Mouse (Mus musculus) midbrain, embryonic 15.5 days (tissue): ENCODE data around the gene Pard6a. TPM values are rescaled to one million over a fixed set of nuclear protein-coding genes. Genes with fewer than 3 reads are reported as not detected.

Experiments used
- ATAC-seq: fragments of 200-750 bp; cut with Nextera tagmentation; replicated peaks from 2 replicates; pipeline ENCODE4 v1.8.0; 2017; ENCODE audit warnings: moderate TSS enrichment
- H3K27ac ChIP-seq: fragments of 300-500 bp; sonication (generic); 2 replicates; pipeline ENCODE4 v1.5.1; 2015; ENCODE audit warnings: mild to moderate bottlenecking, inconsistent platforms
- H3K27me3 ChIP-seq: fragments of 300-500 bp; sonication (generic); replicated peaks from 2 replicates; pipeline ENCODE4 v1.6.1; 2015; ENCODE audit warnings: inconsistent platforms
- H3K36me3 ChIP-seq: fragments of 300-500 bp; sonication (generic); replicated peaks from 2 replicates; pipeline ENCODE4 v1.6.1; 2015; ENCODE audit warnings: inconsistent platforms
- H3K4me1 ChIP-seq: fragments of 300-500 bp; sonication (generic); 2 replicates; pipeline ENCODE4 v1.6.1; 2015; ENCODE audit warnings: inconsistent platforms
- H3K4me2 ChIP-seq: fragments of 300-500 bp; sonication (generic); 2 replicates; pipeline ENCODE4 v1.6.1; 2015; ENCODE audit warnings: inconsistent platforms, mild to moderate bottlenecking, moderate library complexity
- H3K4me3 ChIP-seq: fragments of 300-500 bp; sonication (generic); 2 replicates; pipeline ENCODE4 v1.5.1; 2015; ENCODE audit warnings: mild to moderate bottlenecking, inconsistent platforms
- H3K9ac ChIP-seq: fragments of 300-500 bp; sonication (generic); 2 replicates; pipeline ENCODE4 v1.6.1; 2015; ENCODE audit warnings: mild to moderate bottlenecking, inconsistent platforms
- H3K9me3 ChIP-seq: fragments of 300-500 bp; sonication (generic); 2 replicates; pipeline ENCODE4 v1.6.1; 2016; ENCODE audit warnings: inconsistent platforms
- WGBS: fragments of 180-500 bp; shearing (Covaris S2); methylation state at CpG from one replicate; pipeline ENCODE4 v1.1.7; 2015; ENCODE audit warnings: mixed read lengths; 5-methylcytosine and 5-hydroxymethylcytosine counted together
- polyA plus RNA-seq: library from polyadenylated mRNA; unstranded; fragments of >200 nt; fragmentation: Nextera tagmentation; extraction: Ambion mirVana; gene quantifications from 2 replicates; pipeline ENCODE4 v1.2.1, GENCODE M21; 2015

Pard6a gene
- polyA plus RNA-seq, 1 experiment from 2014 or later: 51.8 TPM

DNA sequence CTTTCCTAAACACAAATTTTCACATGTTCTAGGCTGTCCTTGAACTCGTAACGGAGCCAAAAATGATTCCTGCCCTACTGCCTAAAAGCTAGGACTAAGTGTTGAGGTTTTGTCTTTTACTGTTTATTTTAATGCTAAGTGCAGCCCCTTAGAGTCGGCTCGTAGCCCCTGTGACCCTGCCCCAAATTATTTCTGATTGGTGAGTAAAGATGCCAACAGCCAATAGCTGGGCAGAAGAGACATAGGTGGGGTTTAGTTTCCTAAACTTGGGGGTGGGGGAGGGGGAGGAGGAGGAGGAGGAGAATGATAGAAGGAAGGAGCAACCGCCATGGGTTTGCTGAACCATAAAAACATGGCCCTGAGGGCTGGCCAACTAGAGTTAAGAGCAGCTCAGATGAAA, 24.8 kb downstream of the Pard6a start:
- Histone ChIP-seq H3K4me1 (no peaks in the 10 kb centered on the region), H3K27ac (no peak overlapping the region), H3K27me3 (no peaks in the 10 kb centered on the region), H3K36me3 (peaks cover 34% of the 10 kb centered on the region), H3K9ac (no peak overlapping the region), H3K4me3 (no peak overlapping the region), H3K9me3 (no peaks in the 10 kb centered on the region), H3K4me2 (no peak overlapping the region)
- no peak for ATAC-seq
- WGBS: 82% methylated on average over 5 of the region's 5 CpGs

DNA sequence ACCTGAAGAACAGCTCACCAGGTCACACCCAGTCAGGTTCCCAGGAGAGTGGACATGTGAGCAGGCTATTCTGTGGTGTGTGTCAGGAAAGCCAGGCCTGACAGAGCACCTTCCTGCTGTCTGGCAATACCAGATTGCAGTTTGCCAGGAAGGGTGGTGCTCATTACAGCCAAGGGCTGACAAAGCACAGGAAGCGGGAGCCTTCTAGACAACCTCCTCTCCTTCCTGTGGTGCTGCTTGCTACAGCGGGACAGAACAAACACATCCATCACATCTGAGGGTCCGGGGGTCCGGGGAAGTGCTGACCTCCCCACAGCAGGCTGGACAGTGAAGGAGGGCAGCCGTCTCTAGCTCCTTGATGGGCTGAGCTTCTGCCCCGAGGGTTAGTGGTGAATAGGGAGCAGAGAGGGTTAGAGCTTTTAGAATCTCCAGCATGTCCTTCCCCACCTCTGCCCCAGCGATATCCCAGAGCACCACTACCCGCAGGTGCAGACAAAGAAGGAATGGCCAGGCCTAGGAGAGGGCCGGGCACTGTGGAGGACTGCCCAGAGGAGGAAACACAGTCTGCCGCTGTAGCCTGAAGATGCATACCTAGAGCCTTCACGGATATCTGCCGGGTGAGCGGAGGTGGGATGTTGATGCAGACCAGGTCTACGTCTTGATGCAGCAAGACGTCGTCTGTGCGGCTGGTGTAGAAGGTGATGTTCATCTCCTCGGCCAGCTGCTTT, 26.6 kb downstream of the Pard6a start:
- WGBS: 89% methylated on average over 18 of the region's 18 CpGs
- Histone ChIP-seq H3K4me2 (no peak overlapping the region), H3K27me3 (no peaks in the 10 kb centered on the region), H3K27ac (no peak overlapping the region), H3K9ac (no peak overlapping the region), H3K9me3 (no peaks in the 10 kb centered on the region), H3K4me1 (no peaks in the 10 kb centered on the region), H3K36me3 (peaks cover 34% of the 10 kb centered on the region), H3K4me3 (no peak overlapping the region)
- ATAC-seq: no peak

GRCm38 (mm10) chr8:105732186-105732585, 31.2 kb downstream of the Pard6a start:
- Histone ChIP-seq H3K36me3 (peaks cover 8% of the 10 kb centered on the region), H3K27ac (no peak overlapping the region), H3K9me3 (no peaks in the 10 kb centered on the region), H3K4me2 (no peak overlapping the region), H3K4me1 (no peaks in the 10 kb centered on the region), H3K4me3 (no peak overlapping the region), H3K27me3 (no peaks in the 10 kb centered on the region), H3K9ac (no peak overlapping the region)
- 95% methylated on average over 5 of the region's 5 CpGs for WGBS
- no peak for ATAC-seq

DNA sequence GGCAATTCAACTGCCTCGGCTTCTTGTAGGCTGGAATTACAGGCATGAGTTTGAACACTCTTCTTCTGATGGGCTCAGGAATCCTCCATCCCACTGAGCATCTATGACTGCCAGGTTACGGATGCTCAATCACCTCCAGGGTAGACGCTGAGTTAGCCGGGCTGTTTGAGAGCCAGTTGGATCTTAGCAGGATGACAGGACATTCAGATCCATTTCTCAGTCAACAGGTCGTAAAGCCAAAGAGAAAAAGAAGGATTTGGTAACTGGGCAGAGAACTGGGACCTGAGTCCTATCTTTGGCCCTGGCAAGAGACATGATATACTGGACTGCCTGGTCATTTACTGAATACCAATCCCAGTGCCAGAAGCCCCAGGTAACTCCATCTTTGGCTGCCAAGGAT, 38.3 kb downstream of the Pard6a start:
- H3K4me1 ChIP-seq: no peaks in the 10 kb centered on the region
- H3K9ac ChIP-seq: no peak overlapping the region
- H3K9me3 ChIP-seq: no peaks in the 10 kb centered on the region
- no peaks in the 10 kb centered on the region; the same call in 1 of the 2 replicates for H3K36me3 ChIP-seq
- H3K4me2 ChIP-seq: no peak overlapping the region
- WGBS: 93% methylated on average over 5 of the region's 5 CpGs
- H3K27me3 ChIP-seq: no peaks in the 10 kb centered on the region
- no peak for ATAC-seq
- no peak overlapping the region for H3K4me3 ChIP-seq
- no peak overlapping the region for H3K27ac ChIP-seq

GRCm38 (mm10) chr8:105743301-105743700, 42.4 kb downstream of the Pard6a start:
- H3K9me3 ChIP-seq: no peaks in the 10 kb centered on the region
- 91% methylated on average over 4 of the region's 4 CpGs for WGBS
- H3K4me3 ChIP-seq: no peak overlapping the region
- no peaks in the 10 kb centered on the region for H3K27me3 ChIP-seq
- H3K4me2 ChIP-seq: no peak overlapping the region
- H3K27ac ChIP-seq: no peak overlapping the region
- no peak for ATAC-seq
- H3K36me3 ChIP-seq: no peaks in the 10 kb centered on the region; the same call in 1 of the 2 replicates
- no peaks in the 10 kb centered on the region; the same call in 1 of the 2 replicates for H3K4me1 ChIP-seq
- no peak overlapping the region for H3K9ac ChIP-seq

DNA sequence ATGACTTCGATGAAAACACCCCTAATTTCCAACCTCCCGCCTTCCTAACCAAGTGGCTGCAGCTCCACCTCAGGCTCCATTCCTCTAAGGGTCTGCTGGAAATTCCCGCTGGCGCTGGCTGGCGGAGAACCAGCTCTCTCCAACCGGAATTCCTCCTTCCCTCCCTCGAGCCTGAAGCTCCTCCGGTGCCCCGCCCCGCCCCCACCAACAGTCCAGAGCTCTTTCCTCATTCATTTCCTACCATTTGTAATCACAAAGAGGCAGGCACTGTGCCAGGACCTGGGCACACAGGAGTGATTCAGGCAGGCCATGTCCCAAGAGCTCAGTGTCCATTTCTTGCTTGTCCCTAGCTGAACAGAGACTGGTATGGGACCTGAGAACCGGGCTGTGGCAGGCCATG, 49.7 kb downstream of the Pard6a start:
- 0 out of 2 replicates have a peak, but pooled peaks have one; percentile 29 for ATAC-seq
- H3K27ac ChIP-seq: peak overlapping the region; percentile 51; the same call in 1 of the 2 replicates
- H3K4me1 ChIP-seq: peaks cover 42% of the 10 kb centered on the region
- peak overlapping the region; percentile 16 for H3K4me2 ChIP-seq
- H3K36me3 ChIP-seq: no peaks in the 10 kb centered on the region
- H3K27me3 ChIP-seq: no peaks in the 10 kb centered on the region
- H3K9me3 ChIP-seq: no peaks in the 10 kb centered on the region
- 9% methylated on average over 11 of the region's 11 CpGs for WGBS
- H3K4me3 ChIP-seq: no peak overlapping the region
- H3K9ac ChIP-seq: no peak overlapping the region; the same call in 1 of the 2 replicates

Other genes starting within 250 kb of the Pard6a start
- gene Tppp3, start 229.6 kb upstream of the Pard6a start, polyA plus RNA-seq: 125 and 127 TPM in 2 replicates
- 36.5 and 39.9 TPM in 2 replicates for gene Zdhhc1, start 204.2 kb upstream of the Pard6a start, polyA plus RNA-seq
- gene Hsd11b2, start 182.4 kb upstream of the Pard6a start, polyA plus RNA-seq: 4.7 and 4.9 TPM in 2 replicates
- 234 and 240 TPM in 2 replicates for gene Atp6v0d1, start 135.1 kb upstream of the Pard6a start, polyA plus RNA-seq
- 35.4 and 36.5 TPM in 2 replicates for gene Ripor1, start 95.9 kb upstream of the Pard6a start, polyA plus RNA-seq
- gene Ctcf, start 64.6 kb upstream of the Pard6a start, polyA plus RNA-seq: 108 and 129 TPM in 2 replicates
- gene Agrp, start 63.8 kb upstream of the Pard6a start, polyA plus RNA-seq: 1.0 and 1.1 TPM in 2 replicates
- gene Carmil2, start 14.9 kb upstream of the Pard6a start, polyA plus RNA-seq: 24.9 and 25.6 TPM in 2 replicates
- gene Acd, start within 50 bp of the Pard6a start, polyA plus RNA-seq: 104 and 106 TPM in 2 replicates
- gene 4933405L10Rik, start 6.5 kb downstream of the Pard6a start, polyA plus RNA-seq: 0.28 and 0.43 TPM in 2 replicates
- 12.9 and 16.1 TPM in 2 replicates for gene Enkd1, start 7.1 kb downstream of the Pard6a start, polyA plus RNA-seq
- gene Gfod2, start 57.5 kb downstream of the Pard6a start, polyA plus RNA-seq: 90.3 and 100 TPM in 2 replicates
- 11.8 and 13.6 TPM in 2 replicates for gene Ranbp10, start 126.2 kb downstream of the Pard6a start, polyA plus RNA-seq
- 0.64 and 1.0 TPM in 2 replicates for gene Tsnaxip1, start 126.6 kb downstream of the Pard6a start, polyA plus RNA-seq
- gene Cenpt, start 152.1 kb downstream of the Pard6a start, polyA plus RNA-seq: 55.2 and 58.7 TPM in 2 replicates
- gene Thap11, start 154.0 kb downstream of the Pard6a start, polyA plus RNA-seq: 56.2 and 58.6 TPM in 2 replicates
- gene Nutf2, start 159.4 kb downstream of the Pard6a start, polyA plus RNA-seq: 148 and 152 TPM in 2 replicates
- 52.9 and 61.9 TPM in 2 replicates for gene Edc4, start 179.7 kb downstream of the Pard6a start, polyA plus RNA-seq
- gene Nrn1l, start 192.4 kb downstream of the Pard6a start, polyA plus RNA-seq: 0.30 TPM in 1 of 2 replicates, not detected in the other
- gene Pskh1, start 199.3 kb downstream of the Pard6a start, polyA plus RNA-seq: 11.6 and 13.7 TPM in 2 replicates
- gene Ctrl, start 232.7 kb downstream of the Pard6a start, polyA plus RNA-seq: 5.4 and 5.5 TPM in 2 replicates
- gene Psmb10, start 237.3 kb downstream of the Pard6a start, polyA plus RNA-seq: 64.3 and 65.3 TPM in 2 replicates
- gene Lcat, start 242.2 kb downstream of the Pard6a start, polyA plus RNA-seq: 1.6 and 2.0 TPM in 2 replicates